Mouse (Mus musculus): ENCODE data around the gene Pigyl.

The Pigyl gene

DNA sequence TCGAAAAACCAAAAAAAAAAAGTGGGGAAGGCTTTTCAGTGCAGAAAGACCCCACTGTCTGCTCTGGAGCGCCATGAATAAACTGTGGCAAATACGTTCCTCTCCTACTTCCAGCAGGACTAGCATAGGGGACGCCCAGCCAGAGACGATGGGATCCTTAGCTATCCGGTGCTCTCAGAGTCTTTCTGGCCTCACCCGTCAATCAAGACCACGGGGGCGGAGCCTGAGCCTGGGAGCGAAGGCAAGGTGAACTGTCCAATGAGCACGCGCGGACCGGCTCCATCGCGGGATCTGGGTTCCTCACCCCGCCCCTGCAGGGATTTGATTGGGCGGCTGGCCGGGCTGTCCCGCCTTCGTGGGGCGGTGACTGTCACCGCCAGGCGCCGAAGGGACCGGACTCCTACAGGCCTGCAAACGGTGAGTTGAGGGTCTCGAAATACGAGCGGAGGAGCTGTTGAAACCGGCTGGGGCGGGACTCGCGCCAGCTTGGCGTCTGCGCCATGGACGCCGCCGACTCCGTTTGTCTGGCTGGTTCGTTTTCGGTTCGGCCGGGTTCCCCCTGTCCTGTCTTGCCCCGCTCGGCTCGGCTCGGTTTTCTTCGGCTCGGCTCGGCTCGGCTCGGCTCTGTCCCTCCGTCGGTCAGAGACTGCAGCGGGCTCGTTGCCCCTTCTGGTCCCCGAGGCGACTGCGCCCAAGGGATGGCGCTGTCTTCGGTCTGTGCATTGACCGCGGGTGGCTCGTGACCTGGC lies at the start of gene Pigyl:
Pigyl (plus strand) TSS at position 350 of the 749 bp plus-strand sequence.
- DNase-seq (ENCODE audit: low spot score), result peak; percentile 99

DNA sequence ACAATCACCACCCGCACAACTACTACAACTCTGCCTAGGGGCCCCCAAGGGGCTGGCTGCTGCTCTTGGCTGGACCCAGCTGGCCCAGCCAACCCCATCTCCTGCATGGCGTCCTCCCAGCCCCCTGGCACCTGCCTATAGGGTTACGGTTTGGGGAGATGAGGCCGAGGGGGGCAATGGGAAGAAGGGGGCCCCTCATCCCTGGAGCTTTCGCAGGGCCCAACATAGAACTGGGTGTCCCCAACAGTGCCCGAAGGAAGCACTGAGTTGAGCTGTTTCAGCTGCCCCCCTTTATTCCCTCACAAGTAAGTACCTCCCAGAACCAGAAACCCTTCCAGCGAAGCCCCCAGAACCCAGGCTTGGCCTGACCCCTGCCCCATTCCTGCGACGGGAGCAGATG lies 48.5 kb upstream of the Pigyl start:
- DNase-seq (ENCODE audit: low spot score), result no peak

GRCm38 (mm10) chr9:22115635-22116034 lies 41.0 kb upstream of the Pigyl start:
- no peak for DNase-seq (ENCODE audit: low spot score)

GRCm38 (mm10) chr9:22116086-22116485 lies 40.6 kb upstream of the Pigyl start:
- DNase-seq (ENCODE audit: low spot score), result peak; percentile 38

DNA sequence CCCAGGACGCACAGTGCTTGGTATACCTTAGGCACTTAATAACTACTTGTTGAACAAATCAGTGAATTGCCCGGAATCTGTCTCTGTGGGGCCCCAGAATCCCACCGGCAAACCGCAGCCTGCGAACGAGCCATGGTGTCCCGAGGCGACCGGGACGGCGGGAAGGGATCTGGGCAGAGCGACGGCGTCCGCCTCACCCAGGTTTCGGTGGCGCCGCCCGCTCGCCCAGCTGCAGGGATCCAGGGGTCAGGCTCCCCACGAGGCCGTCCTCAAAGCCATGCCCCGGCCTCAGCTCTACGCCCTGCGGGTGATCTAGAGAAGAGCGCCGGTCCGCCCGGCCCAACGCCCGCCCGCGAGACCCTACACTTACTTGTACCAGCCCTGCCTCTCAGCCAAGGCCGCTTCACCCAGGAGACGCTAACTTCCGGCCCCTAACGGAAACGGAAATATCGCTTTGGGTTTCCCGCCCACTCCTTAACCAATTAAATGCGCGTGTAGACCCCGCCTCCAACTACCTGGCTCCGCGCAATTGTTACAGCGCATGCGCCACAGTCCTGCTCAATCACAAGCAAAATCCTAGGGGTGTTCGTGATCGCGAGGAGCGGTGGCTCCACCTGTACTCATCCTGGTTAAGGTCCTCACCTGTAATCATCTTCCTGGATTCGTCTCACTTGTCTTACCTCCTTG lies 39.8 kb upstream of the Pigyl start, which contains the start of gene Elof1:
Elof1 (minus strand) TSS at position 433 of the 687 bp plus-strand sequence.
- DNase-seq (ENCODE audit: low spot score), result peak; percentile 99

DNA sequence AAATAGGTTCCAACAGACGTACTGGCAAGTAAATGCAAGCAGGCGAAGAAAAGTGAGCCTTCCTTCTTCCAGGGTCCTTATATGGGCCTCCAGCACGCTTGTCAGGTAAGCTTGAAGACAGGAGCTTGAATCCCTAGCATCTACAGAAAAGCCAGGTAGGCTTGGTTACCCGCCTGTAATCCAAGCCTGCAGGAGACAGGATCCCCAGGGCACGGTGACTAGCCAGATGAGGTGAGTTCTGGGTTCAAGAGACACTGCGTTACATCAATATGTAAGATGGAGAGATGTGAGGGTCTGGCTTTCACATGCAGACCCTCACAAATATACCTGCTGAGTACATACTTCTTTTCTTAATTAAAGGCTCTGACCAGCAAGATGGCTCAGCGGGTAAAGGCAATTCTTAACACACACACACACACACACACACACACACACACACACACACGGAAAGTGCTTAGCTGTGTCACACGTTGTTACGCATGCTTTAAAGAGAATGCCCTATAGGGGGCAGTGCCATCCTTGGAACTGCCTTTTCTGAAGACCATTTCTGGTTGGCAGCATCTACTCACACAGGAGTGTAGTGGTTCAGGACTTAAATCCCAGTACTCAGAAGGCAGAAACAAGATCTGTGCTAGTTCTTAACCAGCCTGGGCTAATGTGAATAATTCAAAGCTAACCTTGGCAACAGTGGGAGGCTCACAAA lies 38.7 kb upstream of the Pigyl start:
- peak; percentile 76 for DNase-seq (ENCODE audit: low spot score)

DNA sequence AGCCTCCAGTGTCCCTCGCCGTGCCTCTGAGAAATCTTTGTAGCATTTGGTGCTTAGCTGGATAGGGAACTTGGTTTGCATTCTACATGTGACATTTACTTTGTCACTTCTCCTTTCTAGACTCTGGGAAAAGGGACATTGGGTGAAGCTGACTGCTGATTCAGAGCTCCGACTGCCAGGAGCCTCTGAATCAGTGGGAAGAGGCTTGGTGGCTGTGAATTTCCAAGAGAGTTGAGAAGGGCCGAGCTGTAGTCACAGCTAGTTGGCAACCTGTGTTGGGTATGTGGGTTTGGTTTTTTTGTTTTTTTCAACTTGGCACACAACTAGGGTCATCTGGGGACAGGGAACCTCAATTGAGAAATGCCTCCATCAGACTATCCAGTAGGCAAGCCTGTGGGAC lies 37.1 kb upstream of the Pigyl start:
- no peak for DNase-seq (ENCODE audit: low spot score)

DNA sequence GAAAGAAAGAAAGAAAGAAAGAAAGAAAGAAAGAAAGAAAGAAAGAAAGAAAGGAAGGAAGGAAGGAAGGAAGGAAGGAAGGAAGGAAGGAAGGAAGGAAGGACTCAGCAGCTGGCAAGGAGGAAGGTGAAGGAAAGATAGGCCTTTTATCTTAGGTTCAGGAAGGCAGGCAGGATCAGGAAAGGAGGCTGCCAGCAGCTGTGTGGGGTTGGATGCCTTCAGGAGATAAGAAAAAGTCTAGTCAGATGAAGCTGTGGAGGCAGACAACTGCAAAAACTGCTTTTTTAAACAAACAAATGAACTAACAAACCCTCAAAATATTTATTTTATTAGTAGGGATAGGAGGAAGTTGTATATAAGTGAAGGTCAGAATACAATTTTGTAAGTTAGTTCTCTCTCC lies 35.1 kb upstream of the Pigyl start:
- no peak for DNase-seq (ENCODE audit: low spot score)

DNA sequence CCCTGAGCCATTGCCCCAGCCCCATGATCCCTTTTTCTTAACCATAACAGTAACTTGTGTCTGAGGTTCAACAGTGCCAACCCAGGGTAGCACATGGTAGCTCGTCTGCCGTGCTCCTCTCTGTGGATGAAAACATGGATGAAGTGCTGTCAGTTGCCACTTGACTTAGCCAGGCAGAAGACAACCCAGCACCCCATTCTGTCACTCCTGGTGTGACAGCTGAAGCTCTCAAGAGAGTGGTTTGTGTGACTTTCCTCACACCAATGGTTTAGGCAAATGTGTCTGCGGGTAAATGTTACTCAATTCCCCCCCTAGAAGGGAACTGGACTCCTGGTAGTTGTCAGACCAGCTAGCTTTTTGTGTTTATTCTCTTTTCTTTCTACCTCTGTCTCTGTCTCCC lies 34.6 kb upstream of the Pigyl start:
- DNase-seq (ENCODE audit: low spot score), result no peak

DNA sequence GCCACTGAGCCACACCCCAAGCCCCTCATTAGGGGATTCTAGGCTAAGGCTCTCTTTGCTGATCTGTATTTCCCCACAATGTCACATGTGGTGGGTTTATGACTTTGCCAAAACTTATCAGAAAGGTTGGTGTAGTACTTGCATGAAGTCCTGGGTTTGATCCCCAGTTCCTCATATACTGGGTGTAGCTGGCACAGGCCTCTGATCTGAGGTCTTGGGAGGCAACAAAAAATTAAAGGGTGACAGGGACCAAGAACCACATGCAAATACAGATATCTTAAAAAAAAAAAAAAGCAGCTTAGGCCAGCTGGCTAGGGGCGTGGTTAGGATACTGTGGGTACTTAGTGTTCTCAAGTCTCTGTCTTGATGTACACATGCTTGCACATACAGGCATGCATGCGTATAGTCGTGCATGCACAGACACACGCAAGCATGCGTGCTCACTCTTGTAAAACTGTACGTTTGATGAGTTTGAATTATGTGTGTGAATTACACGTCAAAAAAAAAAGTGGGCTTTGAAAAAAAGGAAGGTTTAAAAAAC lies 33.5 kb upstream of the Pigyl start:
- no peak for DNase-seq (ENCODE audit: low spot score)

DNA sequence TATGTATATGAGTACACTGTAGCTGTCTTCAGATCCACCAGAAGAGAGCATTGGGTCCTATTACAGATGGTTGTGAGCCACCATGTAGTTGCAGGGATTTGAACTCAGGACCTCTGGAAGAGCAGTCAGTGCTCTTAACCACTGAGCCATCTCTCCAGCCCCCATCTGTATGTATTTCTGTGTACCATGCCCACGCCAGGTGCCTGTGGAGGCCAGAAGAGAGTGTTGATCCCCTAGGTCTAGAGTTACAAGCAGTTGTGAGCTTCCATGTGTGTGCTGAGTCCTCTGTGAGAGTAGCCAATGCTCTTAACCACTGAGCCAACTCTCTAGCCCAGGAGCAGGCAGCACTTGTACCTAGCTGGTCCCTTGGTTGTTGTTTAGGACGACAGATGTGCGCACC lies 32.5 kb upstream of the Pigyl start:
- no peak for DNase-seq (ENCODE audit: low spot score)

- no peak for DNase-seq (ENCODE audit: low spot score)
Observed at GRCm38 (mm10) chr9:22125246-22126027, 31.2 kb upstream of the Pigyl start.

GRCm38 (mm10) chr9:22131226-22131981 lies 25.2 kb upstream of the Pigyl start:
- DNase-seq (ENCODE audit: low spot score), result peak; percentile 73

DNA sequence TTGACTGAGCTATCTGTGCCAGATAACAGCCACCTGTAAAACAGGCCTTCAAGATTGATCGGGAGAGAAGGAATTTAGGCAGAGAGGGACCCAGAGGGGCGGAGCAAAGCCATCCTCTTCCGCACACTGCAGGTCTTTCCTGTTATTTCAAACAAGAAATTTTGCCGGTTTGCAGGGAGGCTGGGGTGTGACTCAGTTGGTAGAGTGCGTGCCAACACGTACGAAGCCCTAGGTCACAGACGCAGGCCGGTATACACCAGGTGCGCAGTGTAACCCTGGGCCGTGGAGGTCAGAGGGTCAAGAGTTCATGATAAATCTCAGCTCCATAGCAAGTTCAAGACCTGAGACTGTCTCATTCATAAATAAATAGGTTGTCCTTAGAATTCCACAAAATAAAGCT lies 24.4 kb upstream of the Pigyl start:
- DNase-seq (ENCODE audit: low spot score), result no peak

DNA sequence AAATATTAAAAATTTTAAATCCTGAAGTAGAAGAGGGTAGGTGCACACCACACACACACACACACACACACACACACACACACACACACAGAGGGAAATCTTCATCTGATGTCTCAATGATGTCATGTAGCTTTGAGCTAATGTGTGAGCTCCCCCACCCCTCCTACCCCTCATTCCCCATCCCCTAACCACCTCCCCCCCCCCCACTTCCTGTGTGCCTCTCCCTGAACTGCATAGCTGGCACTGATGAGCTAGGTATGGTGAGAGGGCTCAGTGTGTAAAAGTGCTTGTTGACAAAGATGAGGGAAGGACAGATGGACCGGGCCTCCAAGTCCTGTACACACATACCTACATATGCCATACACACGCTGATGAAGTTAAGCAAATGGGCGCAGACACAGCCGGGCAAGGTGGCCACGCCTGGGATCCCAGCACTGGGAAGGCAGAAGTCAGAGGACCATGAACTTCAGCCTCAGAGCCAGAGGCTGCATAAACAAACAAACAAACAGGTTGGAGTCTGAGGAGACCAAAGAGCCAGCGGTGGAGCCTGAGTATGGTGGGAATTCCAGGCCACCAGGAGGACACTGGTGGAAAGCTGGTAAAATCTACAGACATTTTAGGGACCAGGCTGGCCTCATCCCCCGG lies 22.3 kb upstream of the Pigyl start:
- no peak for DNase-seq (ENCODE audit: low spot score)

DNA sequence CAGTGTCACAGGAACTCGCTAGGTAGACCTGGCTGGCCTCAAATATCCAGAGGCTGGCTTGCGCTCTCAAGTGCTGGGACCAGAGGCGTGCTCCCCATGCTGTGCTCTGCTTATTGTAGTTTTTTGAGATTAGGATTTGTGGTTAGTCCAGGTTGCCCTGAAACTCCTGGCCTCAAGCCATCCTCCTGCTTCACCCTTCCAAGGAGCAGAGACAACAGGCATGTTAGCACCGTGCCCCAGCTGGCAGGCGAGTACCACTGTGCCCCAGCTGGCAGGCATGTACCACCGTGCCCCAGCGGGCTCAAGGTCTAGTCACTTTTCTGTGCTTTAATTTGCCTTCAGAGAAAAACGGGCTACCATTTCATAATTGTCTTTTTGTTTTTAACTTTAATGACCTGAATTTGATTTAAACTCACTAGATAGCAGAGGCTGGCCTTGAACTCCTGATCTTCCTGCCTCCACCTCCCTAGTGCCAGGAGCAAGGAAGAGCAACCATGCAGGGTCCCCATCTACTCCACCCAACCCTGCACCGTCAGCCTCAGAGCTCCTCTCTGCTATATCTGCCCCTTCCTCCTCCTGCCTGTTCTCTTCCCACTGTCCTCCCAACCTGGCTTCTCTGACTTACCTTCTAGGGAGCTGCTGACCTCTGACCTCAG lies 21.5 kb upstream of the Pigyl start:
- no peak for DNase-seq (ENCODE audit: low spot score)

DNA sequence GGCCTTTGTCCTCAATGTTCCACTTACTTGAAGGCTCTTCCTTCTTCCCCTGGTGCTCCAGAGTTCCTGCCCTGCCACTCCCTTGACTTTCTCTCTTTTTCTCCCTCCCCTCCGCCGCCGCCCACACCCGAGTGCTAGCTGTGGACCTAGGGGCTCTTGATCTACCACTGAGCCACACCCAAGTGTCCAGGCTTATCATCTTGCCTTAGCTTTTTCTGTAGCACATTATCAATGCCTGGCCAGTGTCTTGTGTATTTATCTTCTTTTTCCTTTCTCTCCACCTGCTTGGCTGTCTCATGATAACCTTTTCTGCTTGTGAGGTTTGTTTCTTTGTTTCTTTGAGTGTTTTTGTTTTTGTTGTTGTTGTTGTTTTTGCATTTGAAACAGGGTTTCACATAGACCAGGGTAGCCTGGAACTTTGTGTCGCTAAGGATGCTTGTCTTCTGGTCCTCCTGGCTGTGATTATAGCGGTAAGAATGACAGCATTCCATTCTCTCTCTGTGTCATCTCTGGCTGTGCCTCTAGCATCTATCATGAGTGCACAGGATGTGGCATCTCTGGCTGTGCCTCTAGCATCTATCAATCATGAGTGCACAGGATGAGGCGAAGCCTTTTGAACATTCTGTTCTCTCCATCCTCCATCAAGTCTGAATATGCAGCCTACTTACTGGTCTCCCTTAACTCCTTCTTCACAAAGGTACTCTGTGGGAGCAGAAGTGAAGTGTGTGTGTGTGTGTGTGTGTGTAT lies 20.8 kb upstream of the Pigyl start, which contains the start of gene Acp5:
Acp5 (minus strand) TSS at position 68 of the 747 bp plus-strand sequence.
- peak; percentile 16 for DNase-seq (ENCODE audit: low spot score)

- DNase-seq (ENCODE audit: low spot score), result peak; percentile 78
Observed at GRCm38 (mm10) chr9:22136765-22137547, 19.7 kb upstream of the Pigyl start.
